Mouse (Mus musculus): Measurements from ENCODE around the gene Shkbp1. TPM values are rescaled to one million over a fixed set of nuclear protein-coding genes. Genes with fewer than 3 reads are reported as not detected.

Shkbp1 gene
- polyA plus RNA-seq, 1 experiment from 2014 or later = 29.6 TPM

GRCm38 (mm10) chr7:27359162-27359561, 3.3 kb upstream of the Shkbp1 start:
- Histone ChIP-seq H3K9ac (replicated peaks; ENCODE audit: low read depth, low read length) (no peak overlapping the region), H3K36me3 (ENCODE audit: control insufficient read depth, insufficient read depth, low read length) (no peaks in the 10 kb centered on the region), H3K27ac (ENCODE audit: low read depth, low read length) (no peak overlapping the region), H3K4me3 (ENCODE audit: low read depth, low read length) (no peak overlapping the region), H3K4me2 (ENCODE audit: low read depth, low read length) (no peak overlapping the region), H3K4me1 (ENCODE audit: control insufficient read depth, insufficient read depth, low read length) (peaks cover 7% of the 10 kb centered on the region), H3K27me3 (ENCODE audit: control insufficient read depth, insufficient read depth, low read length) (peaks cover 19% of the 10 kb centered on the region), H3K9me3 (ENCODE audit: control insufficient read depth, low read length) (no peaks in the 10 kb centered on the region)
- 73% methylated on average over 2 of the region's 2 CpGs for WGBS
- ATAC-seq (ENCODE audit: low read depth) = no peak

- peaks cover 9% of the 10 kb centered on the region for H3K27me3 ChIP-seq (ENCODE audit: control insufficient read depth, insufficient read depth, low read length)
- WGBS = 29% methylated on average over 3 of the region's 3 CpGs
- peaks cover 4% of the 10 kb centered on the region; the same call in 1 of the 2 replicates for H3K36me3 ChIP-seq (ENCODE audit: control insufficient read depth, insufficient read depth, low read length)
- no peak for ATAC-seq (ENCODE audit: low read depth)
- H3K27ac ChIP-seq (ENCODE audit: low read depth, low read length) = no peak overlapping the region
- no peak overlapping the region for H3K4me2 ChIP-seq (ENCODE audit: low read depth, low read length)
- H3K4me1 ChIP-seq (ENCODE audit: control insufficient read depth, insufficient read depth, low read length) = peaks cover 7% of the 10 kb centered on the region
- H3K9me3 ChIP-seq (ENCODE audit: control insufficient read depth, low read length) = no peaks in the 10 kb centered on the region
- H3K4me3 ChIP-seq (ENCODE audit: low read depth, low read length) = no peak overlapping the region
- H3K9ac ChIP-seq (replicated peaks; ENCODE audit: low read depth, low read length) = no peak overlapping the region
Measured at GRCm38 (mm10) chr7:27357595-27357978, 1.8 kb upstream of the Shkbp1 start.

- H3K4me2 ChIP-seq (ENCODE audit: low read depth, low read length) = peak within 1 kb of the TSS; percentile 63
- no peak for ATAC-seq (ENCODE audit: low read depth)
- H3K36me3 ChIP-seq (ENCODE audit: control insufficient read depth, insufficient read depth, low read length) = peaks cover 5% of the 10 kb centered on the region
- no peak within 1 kb of the TSS for H3K27ac ChIP-seq (ENCODE audit: low read depth, low read length)
- 0 out of 2 replicates have a peak within 1 kb of the TSS, but pooled peaks have one; percentile 37 for H3K9ac ChIP-seq (replicated peaks; ENCODE audit: low read depth, low read length)
- H3K27me3 ChIP-seq (ENCODE audit: control insufficient read depth, insufficient read depth, low read length) = peaks cover 7% of the 10 kb centered on the region
- H3K4me3 ChIP-seq (ENCODE audit: low read depth, low read length) = peak within 1 kb of the TSS; percentile 46
- H3K4me1 ChIP-seq (ENCODE audit: control insufficient read depth, insufficient read depth, low read length) = peaks cover 7% of the 10 kb centered on the region
- H3K9me3 ChIP-seq (ENCODE audit: control insufficient read depth, low read length) = no peaks in the 10 kb centered on the region
- 7% methylated on average over 27 of the region's 27 CpGs for WGBS
Measured at GRCm38 (mm10) chr7:27356861-27357594, 1.2 kb upstream of the Shkbp1 start, which contains the start of gene Gm20479. TSS of gene Gm20479 (minus strand) at chr7:27357419.

- H3K4me1 ChIP-seq (ENCODE audit: control insufficient read depth, insufficient read depth, low read length) = peaks cover 7% of the 10 kb centered on the region
- H3K4me2 ChIP-seq (ENCODE audit: low read depth, low read length) = peak overlapping the region; percentile 63
- peak; percentile 38 for ATAC-seq (ENCODE audit: low read depth)
- H3K27ac ChIP-seq (ENCODE audit: low read depth, low read length) = no peak overlapping the region
- H3K36me3 ChIP-seq (ENCODE audit: control insufficient read depth, insufficient read depth, low read length) = peaks cover 11% of the 10 kb centered on the region
- H3K4me3 ChIP-seq (ENCODE audit: low read depth, low read length) = peak overlapping the region; percentile 46
- 3% methylated on average over 16 of the region's 16 CpGs for WGBS
- no peaks in the 10 kb centered on the region for H3K9me3 ChIP-seq (ENCODE audit: control insufficient read depth, low read length)
- 0 out of 2 replicates have a peak overlapping the region, but pooled peaks have one; percentile 37 for H3K9ac ChIP-seq (replicated peaks; ENCODE audit: low read depth, low read length)
- peaks cover 7% of the 10 kb centered on the region for H3K27me3 ChIP-seq (ENCODE audit: control insufficient read depth, insufficient read depth, low read length)
Measured at GRCm38 (mm10) chr7:27356248-27356647, 429 bp upstream of the Shkbp1 start.

- peak overlapping the region; percentile 46 for H3K4me3 ChIP-seq (ENCODE audit: low read depth, low read length)
- H3K9me3 ChIP-seq (ENCODE audit: control insufficient read depth, low read length) = no peaks in the 10 kb centered on the region
- H3K27me3 ChIP-seq (ENCODE audit: control insufficient read depth, insufficient read depth, low read length) = peaks cover 7% of the 10 kb centered on the region
- 9% methylated on average over 14 of the region's 14 CpGs for WGBS
- H3K36me3 ChIP-seq (ENCODE audit: control insufficient read depth, insufficient read depth, low read length) = peaks cover 17% of the 10 kb centered on the region
- peak; percentile 7; the same call in 1 of the 2 replicates for ATAC-seq (ENCODE audit: low read depth)
- H3K4me1 ChIP-seq (ENCODE audit: control insufficient read depth, insufficient read depth, low read length) = peaks cover 7% of the 10 kb centered on the region
- H3K27ac ChIP-seq (ENCODE audit: low read depth, low read length) = 0 out of 2 replicates have a peak overlapping the region, but pooled peaks have one; percentile 35
- H3K9ac ChIP-seq (replicated peaks; ENCODE audit: low read depth, low read length) = peak overlapping the region; percentile 51
- peak overlapping the region; percentile 63 for H3K4me2 ChIP-seq (ENCODE audit: low read depth, low read length)
Measured at GRCm38 (mm10) chr7:27355261-27355660, 558 bp downstream of the Shkbp1 start.

GRCm38 (mm10) chr7:27354783-27355182, 1.0 kb downstream of the Shkbp1 start:
- Histone ChIP-seq H3K9me3 (ENCODE audit: control insufficient read depth, low read length) (no peaks in the 10 kb centered on the region), H3K9ac (replicated peaks; ENCODE audit: low read depth, low read length) (peak overlapping the region; percentile 51; the same call in 1 of the 2 replicates), H3K4me3 (ENCODE audit: low read depth, low read length) (peak overlapping the region; percentile 46), H3K4me2 (ENCODE audit: low read depth, low read length) (peak overlapping the region; percentile 63), H3K36me3 (ENCODE audit: control insufficient read depth, insufficient read depth, low read length) (peaks cover 19% of the 10 kb centered on the region), H3K4me1 (ENCODE audit: control insufficient read depth, insufficient read depth, low read length) (peaks cover 7% of the 10 kb centered on the region), H3K27me3 (ENCODE audit: control insufficient read depth, insufficient read depth, low read length) (peaks cover 7% of the 10 kb centered on the region), H3K27ac (ENCODE audit: low read depth, low read length) (no peak overlapping the region)
- 54% methylated on average over 4 of the region's 4 CpGs for WGBS
- no peak for ATAC-seq (ENCODE audit: low read depth)

- Histone ChIP-seq H3K9me3 (ENCODE audit: control insufficient read depth, low read length) (no peaks in the 10 kb centered on the region), H3K4me3 (ENCODE audit: low read depth, low read length) (peak overlapping the region; percentile 46), H3K4me1 (ENCODE audit: control insufficient read depth, insufficient read depth, low read length) (peaks cover 7% of the 10 kb centered on the region), H3K36me3 (ENCODE audit: control insufficient read depth, insufficient read depth, low read length) (peaks cover 19% of the 10 kb centered on the region), H3K9ac (replicated peaks; ENCODE audit: low read depth, low read length) (no peak overlapping the region), H3K27me3 (ENCODE audit: control insufficient read depth, insufficient read depth, low read length) (peaks cover 7% of the 10 kb centered on the region), H3K27ac (ENCODE audit: low read depth, low read length) (no peak overlapping the region), H3K4me2 (ENCODE audit: low read depth, low read length) (peak overlapping the region; percentile 63)
- WGBS = 26% methylated on average over 6 of the region's 6 CpGs
- no peak for ATAC-seq (ENCODE audit: low read depth)
Measured at GRCm38 (mm10) chr7:27354144-27354543, 1.7 kb downstream of the Shkbp1 start.

- H3K9ac ChIP-seq (replicated peaks; ENCODE audit: low read depth, low read length) = no peak overlapping the region
- H3K4me1 ChIP-seq (ENCODE audit: control insufficient read depth, insufficient read depth, low read length) = no peaks in the 10 kb centered on the region
- no peak overlapping the region for H3K27ac ChIP-seq (ENCODE audit: low read depth, low read length)
- H3K27me3 ChIP-seq (ENCODE audit: control insufficient read depth, insufficient read depth, low read length) = no peaks in the 10 kb centered on the region
- H3K4me2 ChIP-seq (ENCODE audit: low read depth, low read length) = no peak overlapping the region
- ATAC-seq (ENCODE audit: low read depth) = 0 out of 2 replicates have a peak, but pooled peaks have one; percentile 19
- 21% methylated on average over 6 of the region's 6 CpGs for WGBS
- H3K9me3 ChIP-seq (ENCODE audit: control insufficient read depth, low read length) = no peaks in the 10 kb centered on the region
- no peak overlapping the region for H3K4me3 ChIP-seq (ENCODE audit: low read depth, low read length)
- H3K36me3 ChIP-seq (ENCODE audit: control insufficient read depth, insufficient read depth, low read length) = peaks cover 33% of the 10 kb centered on the region
Measured at GRCm38 (mm10) chr7:27345444-27345843, 10.4 kb downstream of the Shkbp1 start.

GRCm38 (mm10) chr7:27342595-27342994, 13.2 kb downstream of the Shkbp1 start:
- Histone ChIP-seq H3K9ac (replicated peaks; ENCODE audit: low read depth, low read length) (no peak overlapping the region), H3K27me3 (ENCODE audit: control insufficient read depth, insufficient read depth, low read length) (0 out of 2 replicates have a peak, but pooled peaks cover 3% of the 10 kb centered on the region), H3K36me3 (ENCODE audit: control insufficient read depth, insufficient read depth, low read length) (peaks cover 16% of the 10 kb centered on the region)

More at GRCm38 (mm10) chr7:27342595-27342994, 13.2 kb downstream of the Shkbp1 start:
- H3K9me3 ChIP-seq (ENCODE audit: control insufficient read depth, low read length) = no peaks in the 10 kb centered on the region
- no peak for ATAC-seq (ENCODE audit: low read depth)
- 48% methylated on average over 4 of the region's 4 CpGs for WGBS
- H3K4me2 ChIP-seq (ENCODE audit: low read depth, low read length) = no peak overlapping the region
- no peak overlapping the region for H3K27ac ChIP-seq (ENCODE audit: low read depth, low read length)
- no peak overlapping the region for H3K4me3 ChIP-seq (ENCODE audit: low read depth, low read length)
- H3K4me1 ChIP-seq (ENCODE audit: control insufficient read depth, insufficient read depth, low read length) = peaks cover 10% of the 10 kb centered on the region; the same call in 1 of the 2 replicates
